Comparison of ENCODE assay signal across 8 mouse cellular contexts in the genomic region with DNA sequence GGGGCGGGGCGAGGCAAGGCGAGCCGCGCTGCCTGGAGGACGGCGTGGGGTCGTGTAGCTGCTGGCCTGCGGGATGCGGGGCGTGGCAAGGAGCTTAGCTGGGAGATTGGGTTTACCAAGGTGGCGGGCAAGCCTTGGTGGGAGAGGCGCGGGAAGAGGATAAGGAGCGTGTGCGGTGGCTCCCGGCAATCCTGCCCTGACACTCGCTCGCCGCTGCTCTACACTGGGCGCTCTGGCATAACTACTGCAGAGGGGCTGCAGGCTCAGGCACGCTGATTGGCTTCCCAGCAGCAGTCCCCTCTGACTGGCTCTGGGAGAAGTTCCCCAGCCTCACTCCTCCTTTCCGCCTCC. TPM values are rescaled to one million over a fixed set of nuclear protein-coding genes. Genes with fewer than 3 reads are reported as not detected.
DNase-seq lines count a peak whose midpoint lies in the region; ATAC-seq and TF ChIP-seq lines count a peak whose summit lies in the region.

No protein-coding gene starts in this region.

- DNase-seq in layer of hippocampus, postnatal 10 days (ENCODE audit: low spot score in 2 of 2) = peak; percentile 18 to 28
- DNase-seq in layer of hippocampus, postnatal 25 days (ENCODE audit: extremely low spot score in 1 of 2, low spot score in 1 of 2) = no peak
- peak; percentile 84 for DNase-seq in brain, embryonic 14.5 days (ENCODE audit: low read depth)
- DNase-seq in midbrain, embryonic 10.5 days (ENCODE audit: low spot score) = no peak
- DNase-seq in thymus, postnatal 25 days = no peak

- peak overlapping the region; percentile 47 for H3K4me3 ChIP-seq in embryonic fibroblast, embryonic 13.5 days (ENCODE audit: insufficient read depth, low read length)
- peak overlapping the region; percentile 48 for H3K4me3 ChIP-seq in hindbrain, embryonic 15.5 days
- H3K4me3 ChIP-seq in midbrain, embryonic 10.5 days = peak overlapping the region; percentile 55

- peak overlapping the region; percentile 32; the same call in 1 of the 2 replicates for H3K9ac ChIP-seq in hindbrain, embryonic 15.5 days

- ATAC-seq in hindbrain, embryonic 15.5 days (ENCODE audit: low FRiP score, low read depth) = peak; percentile 96
- no peak for ATAC-seq in CD4-positive, CD25-positive, alpha-beta regulatory T cell, adult 4 months

- 28% methylated on average over 21 of the region's 23 CpGs for WGBS in hindbrain, embryonic 15.5 days
- WGBS in midbrain, embryonic 10.5 days = 22% methylated on average over 23 of the region's 23 CpGs

- no peaks in the 10 kb centered on the region for H3K36me3 ChIP-seq in hindbrain, embryonic 15.5 days
- H3K36me3 ChIP-seq in midbrain, embryonic 10.5 days = no peaks in the 10 kb centered on the region

- peaks cover 3% of the 10 kb centered on the region; the same call in 1 of the 2 replicates for H3K4me1 ChIP-seq in embryonic fibroblast, embryonic 13.5 days (ENCODE audit: control insufficient read depth, insufficient read depth, low read length)
- 0 out of 2 replicates have a peak, but pooled peaks cover 6% of the 10 kb centered on the region for H3K4me1 ChIP-seq in hindbrain, embryonic 15.5 days (replicated peaks)
- peaks cover 29% of the 10 kb centered on the region for H3K4me1 ChIP-seq in midbrain, embryonic 10.5 days

- no peak overlapping the region for H3K27ac ChIP-seq in embryonic fibroblast, embryonic 13.5 days (ENCODE audit: insufficient read depth, low read length)
- H3K27ac ChIP-seq in hindbrain, embryonic 15.5 days (replicated peaks) = no peak overlapping the region
- peak overlapping the region; percentile 79 for H3K27ac ChIP-seq in midbrain, embryonic 10.5 days (replicated peaks)

- H3K9me3 ChIP-seq in hindbrain, embryonic 15.5 days = no peaks in the 10 kb centered on the region
- no peaks in the 10 kb centered on the region for H3K9me3 ChIP-seq in midbrain, embryonic 10.5 days (replicated peaks)

- peak; percentile 17; the same call in 1 of the 2 replicates for TF ChIP-seq CTCF in brain, embryonic 14.5 days (IDR thresholded peaks at IDR 0.05; ENCODE audit: borderline replicate concordance, extremely low read depth, insufficient read depth, insufficient read length)
- no peak for TF ChIP-seq CTCF in embryonic fibroblast, embryonic 13.5 days (IDR thresholded peaks at IDR 0.05; ENCODE audit: borderline replicate concordance, insufficient read depth, low read length)

- TF ChIP-seq POLR2A in brain, embryonic 14.5 days (IDR thresholded peaks at IDR 0.05; ENCODE audit: borderline replicate concordance, extremely low read depth, insufficient read depth, insufficient read length, poor library complexity, severe bottlenecking) = no peak
- no peak for TF ChIP-seq POLR2A in embryonic fibroblast, embryonic 13.5 days (IDR thresholded peaks at IDR 0.05; ENCODE audit: low read depth, low read length)

- H3K4me2 ChIP-seq in hindbrain, embryonic 15.5 days = peak overlapping the region; percentile 88

- no peaks in the 10 kb centered on the region for H3K27me3 ChIP-seq in hindbrain, embryonic 15.5 days
- peaks cover 61% of the 10 kb centered on the region for H3K27me3 ChIP-seq in midbrain, embryonic 10.5 days (ENCODE audit: low read depth, poor library complexity, severe bottlenecking)

RNA-seq across cellular contexts. Expression of gene Gpc3, which starts 0.3 kb away (rescaled TPM):
- total RNA-seq in layer of hippocampus, postnatal 10 days (2021) = 10 to 100 TPM; 11.3 to 13.9 TPM
- total RNA-seq in layer of hippocampus, postnatal 25 days (2021) = 1 to 10 TPM; 3.4 to 7.1 TPM
- polyA plus RNA-seq in brain, embryonic 14.5 days (2012; rRNA removed) = 39.1 and 71.1 TPM in 2 replicates
- 57.8 and 149 TPM in 2 replicates for polyA plus RNA-seq in embryonic fibroblast, embryonic 13.5 days (2011; ENCODE audit: insufficient read length, low read depth, missing spikeins)
- 76.4 and 84.4 TPM in 2 replicates for polyA plus RNA-seq in hindbrain, embryonic 15.5 days (2015; fragmentation: Nextera tagmentation; extraction: Ambion mirVana)
- 213 and 245 TPM in 2 replicates for polyA plus RNA-seq in midbrain, embryonic 10.5 days (2016; fragmentation: Nextera tagmentation; extraction: Ambion mirVana)
- not detected for polyA plus RNA-seq in CD4-positive, CD25-positive, alpha-beta regulatory T cell, adult 4 months (2017; shearing (Covaris generic))

Comparison
In these comparisons a context has a peak if more than half of its experiments do, and no peak if none do; other contexts are left out.
1. DNase-seq: peak in layer of hippocampus, postnatal 10 days (2 of 2) and brain, embryonic 14.5 days (single experiment); none in layer of hippocampus, postnatal 25 days (0 of 2), midbrain, embryonic 10.5 days (single experiment) and thymus, postnatal 25 days (single experiment).
2. RNA of gene Gpc3, which starts 0.3 kb away (polyA plus RNA-seq): 213 to 245 TPM in midbrain, embryonic 10.5 days, 57.8 to 149 TPM in embryonic fibroblast, embryonic 13.5 days, 76.4 to 84.4 TPM in hindbrain, embryonic 15.5 days and 39.1 to 71.1 TPM in brain, embryonic 14.5 days; not detected in CD4-positive, CD25-positive, alpha-beta regulatory T cell, adult 4 months; every median in the first group is over 10 times any median in the second.
3. Peak in every context shown above with its lines, with median percentiles within 50 percentile points of each other: H3K4me3 ChIP-seq.